Mouse (Mus musculus) lung, postnatal 36 days (tissue): Measurements from ENCODE around the gene Cyp19a1.

Experiments used
- DNase-seq: peaks from one replicate; pipeline ENCODE4 v3.0.0; 2022; ENCODE audit warnings: mixed read lengths

Gene Cyp19a1

DNA sequence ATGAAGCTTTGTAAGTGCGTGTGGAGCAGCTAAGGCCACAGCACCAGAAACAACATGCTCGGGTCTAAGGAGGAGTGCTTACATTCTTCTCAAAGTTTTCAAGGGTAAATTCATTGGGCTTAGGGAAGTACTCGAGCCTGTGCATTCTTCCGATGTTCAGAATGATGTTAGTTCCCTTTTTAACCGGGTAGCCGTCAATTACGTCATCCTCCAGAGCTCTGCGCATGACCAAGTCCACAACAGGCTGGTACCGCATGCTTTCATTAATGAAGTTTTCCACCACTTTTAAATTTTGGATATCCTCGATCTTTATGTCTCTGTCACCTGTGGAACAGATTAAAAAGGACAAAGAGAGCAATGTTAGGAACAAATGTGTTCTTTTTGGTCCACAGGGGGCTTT is 99.5 kb downstream of the Cyp19a1 start:
- DNase-seq = peak; percentile 3

DNA sequence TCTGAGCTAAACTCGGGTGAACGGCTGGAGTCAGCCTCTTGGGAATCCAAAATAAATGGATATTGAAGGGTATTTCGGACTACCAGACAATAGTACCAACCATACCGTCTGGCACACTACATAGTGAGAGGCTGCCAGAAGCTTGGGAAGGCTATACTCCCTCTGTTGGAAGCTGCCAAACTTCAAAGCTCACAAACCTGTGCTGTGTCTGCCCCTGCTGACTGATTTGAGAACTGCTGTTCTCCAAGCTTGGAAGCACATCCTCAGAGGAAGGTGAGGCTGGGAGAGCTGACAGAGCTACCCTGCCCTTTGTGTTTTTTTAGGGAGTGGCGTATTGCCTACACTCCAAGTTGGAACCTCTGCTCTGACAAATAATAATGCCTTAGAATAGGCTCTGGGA is 104.8 kb downstream of the Cyp19a1 start:
- DNase-seq = peak; percentile 2

GRCm38 (mm10) chr9:54153679-54154078 is 114.2 kb downstream of the Cyp19a1 start:
- no peak for DNase-seq

- DNase-seq = no peak
These were observed 128.7 kb downstream of the Cyp19a1 start for GRCm38 (mm10) chr9:54139191-54139590.
